Mouse (Mus musculus) urinary bladder, postnatal 25 days (tissue): Measurements from ENCODE around the gene Pilrb2.
"Not testable (repeated sequence)": the region's sequence is repeated elsewhere in the genome, so short reads cannot be mapped to it uniquely, and the experiment has no call there.

Experiments
- DNase-seq: peaks from one replicate; pipeline ENCODE4 v3.0.0; 2022; ENCODE audit warnings: low spot score

Gene Pilrb2

GRCm38 (mm10) chr5:137871644-137872380, at the start of gene Pilrb2:
Gene Pilrb2 (minus strand): TSS chr5:137871815.
- not testable (repeated sequence) for DNase-seq

GRCm38 (mm10) chr5:137915550-137915949, 43.9 kb upstream of the Pilrb2 start:
- no peak for DNase-seq

GRCm38 (mm10) chr5:137914508-137914907, 42.9 kb upstream of the Pilrb2 start:
- no peak for DNase-seq

GRCm38 (mm10) chr5:137909564-137910262, 38.1 kb upstream of the Pilrb2 start:
- no peak for DNase-seq

GRCm38 (mm10) chr5:137897812-137898211, 26.2 kb upstream of the Pilrb2 start:
- no peak for DNase-seq

- no peak for DNase-seq
Measured at GRCm38 (mm10) chr5:137892954-137893353, 21.3 kb upstream of the Pilrb2 start.

GRCm38 (mm10) chr5:137887666-137888065, 16.1 kb upstream of the Pilrb2 start:
- no peak for DNase-seq

GRCm38 (mm10) chr5:137885894-137886293, 14.3 kb upstream of the Pilrb2 start:
- DNase-seq, result peak; percentile 49

- no peak for DNase-seq
Measured at GRCm38 (mm10) chr5:137883345-137883744, 11.7 kb upstream of the Pilrb2 start.

GRCm38 (mm10) chr5:137882922-137883321, 11.3 kb upstream of the Pilrb2 start:
- no peak for DNase-seq

- DNase-seq, result no peak
Measured at GRCm38 (mm10) chr5:137877860-137878259, 6.2 kb upstream of the Pilrb2 start.

- DNase-seq, result no peak
Measured at GRCm38 (mm10) chr5:137875054-137875453, 3.4 kb upstream of the Pilrb2 start.

- not testable (repeated sequence) for DNase-seq
Measured at GRCm38 (mm10) chr5:137872381-137872702, 727 bp upstream of the Pilrb2 start.

GRCm38 (mm10) chr5:137868600-137868999, 3.0 kb downstream of the Pilrb2 start:
- DNase-seq, result not testable (repeated sequence)

- not testable (repeated sequence) for DNase-seq
Measured at GRCm38 (mm10) chr5:137864008-137864407, 7.6 kb downstream of the Pilrb2 start.

- not testable (repeated sequence) for DNase-seq
Measured at GRCm38 (mm10) chr5:137857960-137858710, 13.5 kb downstream of the Pilrb2 start, which contains the start of gene Pilrb1. Gene Pilrb1 (minus strand): TSS chr5:137858106.

GRCm38 (mm10) chr5:137856870-137857269, 14.7 kb downstream of the Pilrb2 start:
- not testable (repeated sequence) for DNase-seq

- not testable (repeated sequence) for DNase-seq
Measured at GRCm38 (mm10) chr5:137854907-137855306, 16.7 kb downstream of the Pilrb2 start.

GRCm38 (mm10) chr5:137850313-137850712, 21.3 kb downstream of the Pilrb2 start:
- DNase-seq, result not testable (repeated sequence)

- DNase-seq, result not testable (repeated sequence)
Measured at GRCm38 (mm10) chr5:137837110-137837509, 34.5 kb downstream of the Pilrb2 start.

- no peak for DNase-seq
Measured at GRCm38 (mm10) chr5:137836611-137837010, 35.0 kb downstream of the Pilrb2 start.

- not testable (repeated sequence) for DNase-seq
Measured at GRCm38 (mm10) chr5:137835966-137836520, 35.6 kb downstream of the Pilrb2 start, which contains the start of gene Pilra. Gene Pilra (minus strand): TSS chr5:137836281.
